Mouse (Mus musculus) bone marrow, adult 2 months (tissue): ENCODE data around the gene Psmb2.

Experiments used
- CTCF ChIP-seq: fragments of 200-500 bp; IDR thresholded peaks from 2 replicates; pipeline ENCODE4 v1.5.1; 2011; ENCODE audit warnings: low read length, control low read depth; ENCODE audit not compliant: control insufficient read depth, insufficient read depth
- POLR2A ChIP-seq: fragments of 200-500 bp; IDR thresholded peaks from 2 replicates; pipeline ENCODE4 v1.6.1; 2011; ENCODE audit warnings: low read depth, mild to moderate bottlenecking, control low read depth, low read length, borderline replicate concordance; ENCODE audit not compliant: control insufficient read depth

GRCm38 (mm10) chr4:126750046-126750683, 72.7 kb downstream of the Psmb2 start:
- TF ChIP-seq CTCF: no peak
- no peak for TF ChIP-seq POLR2A
